8 mouse cellular contexts compared by ENCODE assay signal in the genomic region with DNA sequence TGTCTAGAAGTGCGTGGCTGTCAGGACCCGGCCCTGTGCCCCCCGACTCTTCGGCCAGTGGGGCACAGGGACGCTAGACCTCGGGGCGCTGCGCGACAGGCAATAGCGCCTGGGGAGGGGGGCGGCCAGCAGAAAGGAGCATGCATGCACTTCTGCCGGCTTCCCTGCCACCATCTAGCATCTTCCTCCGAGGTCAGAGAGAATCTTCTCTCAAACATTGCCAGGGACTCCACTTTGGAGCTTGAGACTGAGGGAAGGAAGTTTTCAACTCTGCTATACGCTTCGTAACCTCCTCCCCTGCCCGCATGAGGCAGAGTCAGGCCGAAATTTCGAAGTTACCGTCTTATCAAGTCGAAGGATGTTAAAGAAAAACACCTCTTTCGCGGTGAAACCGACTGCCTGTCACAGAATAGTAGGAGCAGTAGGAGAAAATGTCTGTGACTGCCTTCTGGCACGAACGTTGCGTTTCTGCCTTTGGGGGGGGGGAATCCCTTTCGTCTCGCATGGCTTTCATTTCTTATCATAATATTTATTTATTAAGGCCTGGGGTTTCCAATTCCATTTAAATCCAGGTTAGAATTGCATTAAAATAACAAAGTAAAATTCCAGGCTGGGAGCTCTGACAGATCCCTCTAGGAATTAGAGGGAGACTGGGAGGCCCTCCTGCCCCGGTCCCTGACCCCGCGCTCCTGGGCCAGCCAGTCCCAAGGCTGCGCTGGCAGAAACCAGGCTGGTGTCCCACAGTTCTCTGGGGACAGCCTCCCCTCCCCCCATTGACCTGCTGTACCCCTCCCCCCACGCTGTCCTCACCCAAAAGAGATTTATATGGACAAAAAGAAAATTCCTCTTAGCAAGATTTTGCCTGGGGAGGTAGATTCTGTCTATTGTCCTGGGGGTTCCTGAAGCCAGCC. TPM values are rescaled to one million over a fixed set of nuclear protein-coding genes. Genes with fewer than 3 reads are reported as not detected.
DNase-seq lines count a peak whose midpoint lies in the region; ATAC-seq and TF ChIP-seq lines count a peak whose summit lies in the region.

No protein-coding gene starts in this region.

- peak overlapping the region; percentile 65 for H3K9ac ChIP-seq in hindbrain, postnatal 0 days (replicated peaks; ENCODE audit: low read length)

- H3K27me3 ChIP-seq in hindbrain, postnatal 0 days (ENCODE audit: insufficient read depth, low read length), result no peaks in the 10 kb centered on the region

- no peaks in the 10 kb centered on the region for H3K9me3 ChIP-seq in hindbrain, postnatal 0 days (ENCODE audit: low read length)

- H3K4me3 ChIP-seq in hindbrain, postnatal 0 days (ENCODE audit: low read length), result peak overlapping the region; percentile 60

- H3K36me3 ChIP-seq in hindbrain, postnatal 0 days (ENCODE audit: insufficient read depth, low read length), result no peaks in the 10 kb centered on the region

- ATAC-seq in hindbrain, postnatal 0 days, result no peak
- no peak for ATAC-seq in erythroid progenitor cell, adult 5-6 weeks (replicated peaks; ENCODE audit: low FRiP score, poor library complexity, severe bottlenecking)

- peak overlapping the region; percentile 88 for H3K4me2 ChIP-seq in hindbrain, postnatal 0 days (ENCODE audit: low read depth, low read length)

- peaks cover 10% of the 10 kb centered on the region; the same call in 1 of the 2 replicates for H3K4me1 ChIP-seq in hindbrain, postnatal 0 days (ENCODE audit: insufficient read depth, low read length)

- 2% methylated on average over 33 of the region's 33 CpGs for WGBS in hindbrain, postnatal 0 days

- peak; percentile 48 for DNase-seq in kidney, postnatal 10 days
- DNase-seq in kidney, adult 18-20 months, result no peak
- peak; percentile 69 for DNase-seq in embryo, embryonic 10 days (ENCODE audit: low spot score)
- DNase-seq in hindbrain, postnatal 0 days (ENCODE audit: low spot score), result peak; percentile 20
- peak; percentile 54 for DNase-seq in neural tube, embryonic 10.5 days (ENCODE audit: extremely low spot score, low spot score)
- DNase-seq in retina, postnatal 1 day, result no peak
- DNase-seq in c-Kit-positive CD71-positive TER-119-positive erythroid progenitor cells, embryonic 14.5 days (ENCODE audit: low spot score), result no peak

- peak overlapping the region; percentile 69; the same call in 1 of the 2 replicates for H3K27ac ChIP-seq in hindbrain, postnatal 0 days

- TF ChIP-seq CTCF in hindbrain, postnatal 0 days (IDR thresholded peaks at IDR 0.05; ENCODE audit: low read depth), result no peak

RNA-seq across cellular contexts. Expression of gene Scube3, which starts 1.0 kb away (rescaled TPM):
- 10.7 and 10.9 TPM in 2 replicates for total RNA-seq in hindbrain, postnatal 0 days (2014; rRNA removed)
- polyA plus RNA-seq in hindbrain, postnatal 0 days (2015; fragmentation: Nextera tagmentation; extraction: Ambion mirVana), result 2.1 TPM in 2 replicates
- not detected in 2 replicates for total RNA-seq in erythroid progenitor cell, adult 5-6 weeks (2015; ENCODE audit: low replicate concordance)
- not detected in 2 replicates for total RNA-seq in erythroid progenitor cell, adult 5-6 weeks (2017; ENCODE audit: low replicate concordance)

RNA-seq across cellular contexts. Expression of gene Zfp523, which starts 34.0 kb away (rescaled TPM):
- 76.0 and 78.3 TPM in 2 replicates for total RNA-seq in hindbrain, postnatal 0 days (2014; rRNA removed)
- 37.7 and 39.3 TPM in 2 replicates for polyA plus RNA-seq in hindbrain, postnatal 0 days (2015; fragmentation: Nextera tagmentation; extraction: Ambion mirVana)
- 5.8 TPM in 1 of 2 replicates, not detected in the other for total RNA-seq in erythroid progenitor cell, adult 5-6 weeks (2015; ENCODE audit: low replicate concordance)
- 1.4 and 7.9 TPM in 2 replicates for total RNA-seq in erythroid progenitor cell, adult 5-6 weeks (2017; ENCODE audit: low replicate concordance)

Comparison
In these comparisons a context has a peak if more than half of its experiments do, and no peak if none do; other contexts are left out.
1. DNase-seq: peak in kidney, postnatal 10 days (single experiment), embryo, embryonic 10 days (single experiment), hindbrain, postnatal 0 days (single experiment) and neural tube, embryonic 10.5 days (single experiment); none in kidney, adult 18-20 months (single experiment), retina, postnatal 1 day (single experiment) and c-Kit-positive CD71-positive TER-119-positive erythroid progenitor cells, embryonic 14.5 days (single experiment).
2. RNA of gene Scube3, which starts 1.0 kb away (total RNA-seq): 10.7 to 10.9 TPM in hindbrain, postnatal 0 days; not detected in erythroid progenitor cell, adult 5-6 weeks; every median in the first group is over 10 times any median in the second.